Mouse (Mus musculus) olfactory bulb, adult 2 months (tissue): Measurements from ENCODE around the gene Med15.

Experiments used
- CTCF ChIP-seq: fragments of 200-500 bp; IDR thresholded peaks from 2 replicates; pipeline ENCODE4 v1.5.1; 2012; ENCODE audit warnings: low read depth, mild to moderate bottlenecking, low read length, moderate library complexity; ENCODE audit not compliant: insufficient read depth
- POLR2A ChIP-seq: fragments of 200-500 bp; IDR thresholded peaks from 2 replicates; pipeline ENCODE4 v1.6.1; 2012; ENCODE audit warnings: mild to moderate bottlenecking, low read depth, low read length, moderate library complexity; ENCODE audit not compliant: insufficient read depth

- TF ChIP-seq POLR2A (no peak), CTCF (no peak)
Measured at GRCm38 (mm10) chr16:17649925-17650605, 82.6 kb downstream of the Med15 start.
